Mouse (Mus musculus) heart, adult 11 months (tissue): Measurements from ENCODE around the gene Desi2.

ENCODE experiments used
- DNase-seq: peaks from one replicate; pipeline ENCODE4 v3.0.0; 2022

The Desi2 gene

DNA sequence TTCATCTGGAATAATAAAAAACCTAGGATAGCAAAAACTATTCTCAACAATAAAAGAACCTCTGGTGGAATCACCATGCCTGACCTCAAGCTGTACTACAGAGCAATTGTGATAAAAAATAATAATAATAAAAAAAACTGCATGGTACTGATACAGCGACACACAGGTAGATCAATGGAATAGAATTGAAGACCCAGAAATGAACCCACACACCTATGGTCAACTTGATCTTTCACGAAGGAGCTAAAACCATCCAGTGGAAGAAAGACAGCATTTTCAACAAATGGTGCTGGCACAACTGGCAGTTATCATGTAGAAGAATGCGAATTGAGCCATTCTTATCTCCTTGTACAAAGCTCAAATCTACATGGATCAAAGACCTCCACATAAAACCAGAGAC is 78.2 kb downstream of the Desi2 start:
- DNase-seq, result peak; percentile 1

DNA sequence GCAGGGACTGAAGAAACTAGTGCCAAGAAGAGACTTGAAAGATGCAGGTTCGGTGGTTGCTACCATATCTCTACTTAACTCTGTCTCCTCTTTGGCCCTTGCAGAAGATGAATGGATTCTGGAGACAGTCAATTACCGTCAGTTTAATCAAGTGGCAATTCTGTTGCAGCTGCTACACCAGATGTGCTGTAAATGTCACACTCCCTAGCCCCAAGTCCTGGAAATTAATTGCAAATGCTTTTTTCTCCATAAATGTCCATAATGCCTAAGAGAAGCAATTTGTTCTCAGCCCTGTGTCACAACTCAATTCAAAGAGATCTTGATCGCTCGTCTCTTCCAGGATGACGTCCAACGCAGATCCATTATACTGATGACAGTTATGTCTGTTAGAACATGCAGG is 83.4 kb downstream of the Desi2 start:
- DNase-seq, result no peak

DNA sequence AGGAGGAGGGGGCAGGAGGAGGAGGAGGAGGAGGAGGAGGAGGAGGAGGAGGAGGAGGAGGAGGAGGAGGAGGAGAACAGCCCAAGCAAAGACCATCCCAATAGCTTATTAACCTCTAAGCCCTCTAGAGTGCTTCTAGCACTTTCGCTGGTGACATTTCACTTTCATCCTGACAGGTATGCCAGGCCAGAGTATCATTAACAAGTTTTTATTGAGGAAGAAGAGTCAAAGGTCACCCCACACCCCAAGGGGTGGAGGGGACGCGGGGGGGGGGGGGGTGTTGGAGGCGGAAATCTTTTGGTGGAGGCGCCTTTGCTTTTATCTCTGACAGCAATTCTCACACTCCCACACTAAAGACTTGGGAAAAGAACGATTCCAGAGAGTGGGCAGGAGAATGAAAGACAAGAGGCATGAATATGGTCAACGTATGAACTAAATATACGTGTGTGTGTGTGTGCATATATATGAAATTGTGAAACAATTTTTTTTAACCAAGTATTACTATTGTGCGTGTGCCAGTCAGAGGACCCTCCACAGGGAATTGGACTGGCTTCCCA is 88.0 kb downstream of the Desi2 start:
- DNase-seq, result peak; percentile 44

DNA sequence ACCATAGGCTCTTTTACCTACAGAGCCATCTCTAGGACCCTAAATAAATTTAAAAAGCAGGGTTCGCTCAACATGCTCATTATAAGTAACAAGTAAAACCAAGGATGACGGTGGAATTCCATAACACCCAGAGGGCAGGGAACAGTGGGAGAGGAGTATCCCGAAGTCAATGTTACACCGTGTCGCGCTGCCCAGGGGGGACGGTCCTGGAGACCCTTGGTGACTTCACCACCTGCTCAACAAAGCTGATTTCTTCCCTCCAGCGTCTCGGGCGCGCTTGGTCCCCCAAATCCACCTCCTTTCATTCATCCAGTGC is 88.5 kb downstream of the Desi2 start:
- no peak for DNase-seq

DNA sequence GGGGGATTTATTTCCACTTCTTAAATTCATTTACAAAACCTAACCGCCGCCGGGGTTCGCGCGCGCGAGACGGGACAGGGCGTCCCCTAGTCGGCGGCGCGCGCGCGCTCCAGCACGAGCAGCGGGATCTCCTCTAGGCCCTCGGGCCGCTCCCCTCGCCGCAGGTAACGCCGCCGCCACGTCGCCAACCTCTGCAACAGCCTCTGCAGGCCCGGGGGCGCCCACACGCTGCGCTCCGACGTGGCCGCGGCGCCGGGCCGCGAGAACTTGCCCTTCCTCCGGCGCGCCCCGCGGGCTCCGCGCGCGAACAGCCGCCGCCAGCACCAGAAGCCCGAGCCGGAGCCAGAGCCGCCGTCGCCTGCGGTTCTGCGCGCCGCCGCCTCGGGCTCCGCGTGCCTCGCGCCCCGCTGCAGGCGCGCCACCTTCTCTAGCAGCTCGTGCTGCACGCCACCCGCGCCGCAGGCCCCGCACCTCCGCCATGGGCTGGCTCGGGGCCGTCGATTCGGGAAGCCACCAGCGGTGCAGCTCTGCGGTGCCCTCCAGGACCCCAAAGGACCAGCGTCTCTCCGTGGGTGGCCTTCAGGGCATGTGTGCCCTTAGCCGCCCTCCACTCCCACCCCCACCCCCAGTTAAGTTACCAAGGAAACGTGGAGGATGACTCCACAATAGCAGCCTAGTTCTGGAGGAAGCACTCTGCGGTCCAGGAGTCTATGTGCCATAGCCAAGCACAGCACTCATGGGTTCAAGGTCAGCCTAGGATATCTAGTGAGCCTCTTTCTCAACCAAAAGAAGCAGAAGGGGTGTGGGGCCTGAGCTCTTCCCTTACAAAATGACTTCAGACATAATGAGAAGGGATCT is 89.1 kb downstream of the Desi2 start:
- DNase-seq, result peak; percentile 93

DNA sequence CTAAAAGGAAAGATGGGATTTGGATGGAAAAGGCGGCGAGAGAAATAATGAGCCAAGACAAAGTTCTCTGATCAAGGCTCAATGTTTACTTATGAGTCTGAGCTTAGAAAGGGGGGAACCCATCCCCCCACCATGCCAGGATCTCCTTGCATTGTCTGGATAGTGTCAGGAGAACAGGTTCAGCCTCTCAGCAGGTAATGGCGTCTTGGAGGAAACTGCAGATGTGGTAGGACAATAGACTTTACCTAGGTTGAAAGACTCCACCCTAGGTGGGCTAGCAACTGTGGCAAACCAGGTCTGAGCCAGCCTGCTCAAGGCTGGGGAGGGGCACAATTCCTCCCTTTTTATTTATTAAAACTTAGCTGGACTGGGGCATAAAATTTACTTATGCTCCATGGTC is 96.1 kb downstream of the Desi2 start:
- DNase-seq, result peak; percentile 28

DNA sequence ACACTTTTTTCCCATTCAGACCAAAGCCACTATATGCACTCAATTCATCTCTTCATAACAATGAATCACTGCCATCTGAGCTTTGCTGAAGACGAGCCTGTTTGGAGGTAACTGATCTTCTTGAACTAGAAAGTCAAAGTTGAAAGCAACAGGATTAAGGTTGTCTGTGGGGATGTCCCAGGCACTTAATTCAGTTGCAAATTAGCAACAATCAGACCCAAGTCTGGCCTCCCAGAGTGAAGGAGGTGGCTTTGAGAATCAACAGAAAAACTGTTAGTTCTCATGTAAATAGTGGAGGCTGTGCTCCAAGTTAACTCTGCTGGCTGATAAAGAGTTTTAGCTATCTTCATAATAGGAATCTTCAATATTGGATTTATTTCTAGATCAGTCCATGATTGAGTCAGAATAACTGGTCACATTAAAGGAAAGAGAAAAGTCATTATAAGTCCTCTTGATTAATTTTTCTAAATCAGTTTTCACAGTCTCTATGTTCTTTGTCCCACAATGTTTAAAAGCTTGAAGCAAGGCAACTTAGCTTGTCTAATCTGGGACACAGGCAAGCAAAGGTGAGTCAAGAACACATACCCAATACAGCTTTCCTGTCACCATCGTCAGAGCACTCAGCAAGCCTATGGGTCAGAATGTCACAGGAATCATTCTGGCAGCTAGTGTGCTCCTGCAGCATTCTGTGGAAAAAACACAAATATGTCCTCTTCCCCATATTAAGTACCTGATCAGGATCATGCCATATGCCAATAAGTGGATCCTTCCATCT is 96.9 kb downstream of the Desi2 start:
- peak; percentile 44 for DNase-seq

DNA sequence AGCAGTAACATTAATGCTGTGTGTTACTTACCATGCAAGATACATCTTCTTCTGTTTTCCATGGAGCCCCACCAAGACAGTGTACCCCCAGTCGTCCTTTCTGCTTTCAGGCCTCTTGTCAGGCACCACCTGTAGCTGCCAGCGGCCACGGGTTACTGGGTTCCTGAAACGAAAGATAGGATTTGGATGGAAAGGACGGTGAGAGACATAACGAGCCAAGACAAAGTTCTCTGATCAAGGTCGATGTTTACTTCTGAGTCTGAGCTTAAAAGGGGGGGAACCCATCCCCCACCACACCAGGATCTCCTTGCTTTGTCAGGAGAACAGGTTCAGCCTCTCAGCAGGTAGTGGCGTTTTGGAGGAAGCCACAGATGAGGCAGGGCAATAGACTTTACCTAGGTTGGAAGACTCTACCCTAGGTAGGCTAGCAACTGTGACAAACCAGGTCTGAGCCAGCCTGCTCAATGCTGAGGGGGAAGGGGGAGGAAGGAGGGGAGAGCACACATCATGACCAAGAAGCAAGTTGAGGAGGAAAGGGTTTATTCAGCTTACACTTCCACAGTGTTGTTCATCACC is 100.5 kb downstream of the Desi2 start:
- DNase-seq, result peak; percentile 73

DNA sequence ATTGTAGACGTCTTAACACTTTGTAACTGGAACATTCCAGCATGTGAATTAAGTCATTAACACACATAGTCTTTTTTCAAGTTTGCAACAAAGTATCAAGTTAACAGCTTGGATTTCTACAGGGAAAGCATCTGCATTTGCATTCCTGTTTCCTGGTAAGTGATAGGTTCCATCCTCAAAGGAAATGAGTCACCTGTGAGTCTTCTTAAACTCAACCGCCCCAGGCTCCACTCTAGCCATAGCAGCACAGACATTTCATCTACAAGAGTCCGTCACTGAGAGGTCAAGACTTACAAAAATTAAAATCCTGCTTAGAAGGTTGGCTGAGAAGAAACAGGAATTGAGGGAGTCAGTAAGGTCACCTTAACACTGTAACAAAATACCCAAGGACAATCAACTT is 104.5 kb downstream of the Desi2 start:
- no peak for DNase-seq

DNA sequence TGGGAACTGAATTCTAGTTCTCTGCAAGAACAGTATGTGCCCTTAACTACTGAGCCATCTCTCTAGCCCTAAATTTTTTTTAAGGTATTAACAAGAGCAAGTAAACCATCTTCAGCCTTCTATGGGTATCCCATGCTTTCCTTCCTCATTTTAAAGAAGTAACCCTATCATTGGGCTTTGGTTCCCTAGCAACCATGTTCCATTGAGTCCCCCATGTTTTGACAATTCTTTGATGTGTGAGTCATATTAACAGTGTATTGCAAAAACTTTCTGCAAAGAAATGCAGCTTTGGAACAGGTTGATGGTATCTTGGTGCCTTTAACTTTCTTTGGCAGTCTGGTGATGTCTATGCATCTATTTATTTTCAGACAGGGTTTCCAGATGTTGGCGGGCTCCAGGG is 106.8 kb downstream of the Desi2 start:
- DNase-seq, result no peak

DNA sequence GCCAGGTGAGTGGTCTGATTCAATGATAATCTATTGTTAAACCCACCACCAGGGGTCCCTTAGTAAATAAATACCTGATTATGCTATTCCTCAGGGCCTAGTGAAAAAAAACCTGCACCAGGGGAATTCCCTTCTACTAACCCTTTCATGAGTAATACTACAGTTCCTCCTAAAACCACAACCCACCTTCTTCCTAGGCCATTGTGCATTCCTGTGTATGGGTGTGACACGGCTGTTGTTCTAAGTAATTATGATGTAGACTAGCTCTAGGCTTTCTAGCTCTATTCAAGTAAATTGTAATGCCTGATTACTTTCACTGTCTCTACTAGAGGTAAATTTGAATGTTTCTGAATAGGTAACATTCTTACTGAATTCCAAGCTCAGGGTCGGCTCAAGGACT is 114.0 kb downstream of the Desi2 start:
- peak; percentile 15 for DNase-seq

DNA sequence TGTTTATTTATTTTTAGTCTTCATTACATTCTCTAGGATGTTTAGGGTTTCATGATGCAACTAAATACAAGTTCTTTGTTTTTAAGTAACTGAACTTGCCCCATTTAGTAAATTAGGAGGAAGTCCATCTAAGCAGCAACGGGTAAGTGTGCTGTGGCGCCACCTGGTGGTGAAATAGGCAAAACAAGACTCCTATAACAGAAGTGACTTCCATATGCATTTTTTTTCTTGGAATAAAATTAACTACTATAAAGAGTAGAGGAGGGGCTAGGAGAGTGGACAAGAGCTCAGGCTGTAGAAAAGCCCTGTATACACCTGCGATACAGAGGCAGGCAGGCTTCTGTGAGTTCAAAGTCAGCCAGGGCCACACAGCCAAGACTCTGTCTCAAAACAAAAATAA is 116.2 kb downstream of the Desi2 start:
- peak; percentile 91 for DNase-seq
